Mouse (Mus musculus) G1E (cell line): Measurements from ENCODE around the gene Cd28. TPM values are rescaled to one million over a fixed set of nuclear protein-coding genes. Genes with fewer than 3 reads are reported as not detected.

Source experiments
- ATAC-seq: 2 replicates; pipeline ENCODE4 v1.8.0; 2016; ENCODE audit warnings: mild to moderate bottlenecking; ENCODE audit not compliant: insufficient number of reproducible peaks, poor library complexity, low FRiP score, severe bottlenecking; ENCODE audit errors: extremely low read depth
- DNase-seq: peaks from one replicate; pipeline ENCODE4 v3.0.0; 2012; ENCODE audit warnings: low spot score
- H3K27me3 ChIP-seq: 2 replicates; pipeline ENCODE4 v1.6.1; 2012; ENCODE audit warnings: mild to moderate bottlenecking, low read length, inconsistent platforms; ENCODE audit not compliant: insufficient read depth
- H3K36me3 ChIP-seq: replicated peaks from 2 replicates; pipeline ENCODE3; 2012; ENCODE audit warnings: mild to moderate bottlenecking, inconsistent platforms
- H3K4me1 ChIP-seq: 2 replicates; pipeline ENCODE4 v1.6.1; 2012; ENCODE audit warnings: low read depth, low read length, inconsistent platforms, mixed read lengths; ENCODE audit not compliant: insufficient read depth
- H3K4me3 ChIP-seq: 2 replicates; pipeline ENCODE4 v1.5.1; 2012; ENCODE audit warnings: low read depth, mild to moderate bottlenecking, inconsistent platforms, low read length, moderate library complexity, mixed read lengths
- H3K9me3 ChIP-seq: replicated peaks from 2 replicates; pipeline ENCODE4 v1.6.1; 2012; ENCODE audit warnings: inconsistent platforms
- CTCF ChIP-seq: IDR thresholded peaks from 2 replicates; pipeline ENCODE4 v1.5.1; 2012; ENCODE audit warnings: low read depth, low read length, inconsistent platforms, mixed read lengths
- GATA1 ChIP-seq: IDR thresholded peaks from 2 replicates; pipeline ENCODE4 v1.6.1; 2012; ENCODE audit warnings: borderline replicate concordance, low read length, inconsistent platforms, mixed read lengths
- GATA2 ChIP-seq: IDR thresholded peaks from 2 replicates; pipeline ENCODE4 v1.6.1; 2012; ENCODE audit warnings: low read depth, low read length, inconsistent platforms, borderline replicate concordance
- POLR2AphosphoS5 ChIP-seq: IDR thresholded peaks from 2 replicates; pipeline ENCODE4 v1.6.1; 2012; ENCODE audit warnings: low read depth, low read length, inconsistent platforms; ENCODE audit not compliant: insufficient replicate concordance
- TAL1 ChIP-seq: conservative IDR thresholded peaks from 2 replicates; pipeline ENCODE4 v1.6.1; 2012; ENCODE audit warnings: low read depth, low read length, inconsistent platforms, mixed read lengths
- polyA plus RNA-seq: library from polyadenylated mRNA; stranded (reverse); fragments of >175 nt; gene quantifications from 2 replicates; pipeline ENCODE4 v1.2.3, GENCODE M21; 2012
- total RNA-seq, 2 experiments: library from RNA; stranded (forward) in 1 of 2; stranded (reverse) in 1 of 2; fragments of 200-1000 nt in 1 of 2; fragments of >200 nt in 1 of 2; fragmentation: Nextera tagmentation in 1 of 2; gene quantifications; 2 replicates each; pipeline ENCODE4 v1.2.3; 2014 to 2017

Gene Cd28
- total and polyA plus RNA-seq, 3 experiments: 0.27 TPM; not detected in 2

DNA sequence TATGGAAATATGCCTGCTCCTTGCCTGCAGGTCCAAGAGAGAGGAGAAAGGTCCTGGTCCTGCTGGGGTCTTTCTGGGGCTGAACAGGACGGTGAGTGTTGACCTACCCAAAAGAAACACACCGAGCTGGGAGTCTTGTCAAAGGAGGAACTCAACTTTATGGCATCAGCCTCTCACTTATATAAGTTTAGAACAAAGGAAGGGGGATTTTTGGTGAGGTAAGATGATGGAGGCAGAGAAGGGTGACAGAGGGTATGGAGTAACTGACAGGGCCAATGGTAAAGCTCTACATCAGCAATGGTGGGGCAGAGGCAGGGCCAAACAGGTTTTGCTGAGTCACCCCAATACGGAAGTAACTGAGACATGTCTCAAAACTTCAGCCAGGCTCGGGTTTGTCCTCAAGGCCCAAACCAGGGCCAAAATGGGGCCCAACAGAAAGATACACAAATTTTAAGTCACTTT, 84.6 kb downstream of the Cd28 start:
- DNase-seq (no peak), ATAC-seq (no peak)
- no peaks in the 10 kb centered on the region for H3K9me3 ChIP-seq
- no peak overlapping the region for H3K4me3 ChIP-seq
- H3K27me3 ChIP-seq: no peaks in the 10 kb centered on the region; the same call in 1 of the 2 replicates
- H3K4me1 ChIP-seq: no peaks in the 10 kb centered on the region
- no peaks in the 10 kb centered on the region for H3K36me3 ChIP-seq
- TF ChIP-seq GATA1 (no peak), GATA2 (no peak), POLR2AphosphoS5 (no peak), TAL1 (no peak), CTCF (no peak)

DNA sequence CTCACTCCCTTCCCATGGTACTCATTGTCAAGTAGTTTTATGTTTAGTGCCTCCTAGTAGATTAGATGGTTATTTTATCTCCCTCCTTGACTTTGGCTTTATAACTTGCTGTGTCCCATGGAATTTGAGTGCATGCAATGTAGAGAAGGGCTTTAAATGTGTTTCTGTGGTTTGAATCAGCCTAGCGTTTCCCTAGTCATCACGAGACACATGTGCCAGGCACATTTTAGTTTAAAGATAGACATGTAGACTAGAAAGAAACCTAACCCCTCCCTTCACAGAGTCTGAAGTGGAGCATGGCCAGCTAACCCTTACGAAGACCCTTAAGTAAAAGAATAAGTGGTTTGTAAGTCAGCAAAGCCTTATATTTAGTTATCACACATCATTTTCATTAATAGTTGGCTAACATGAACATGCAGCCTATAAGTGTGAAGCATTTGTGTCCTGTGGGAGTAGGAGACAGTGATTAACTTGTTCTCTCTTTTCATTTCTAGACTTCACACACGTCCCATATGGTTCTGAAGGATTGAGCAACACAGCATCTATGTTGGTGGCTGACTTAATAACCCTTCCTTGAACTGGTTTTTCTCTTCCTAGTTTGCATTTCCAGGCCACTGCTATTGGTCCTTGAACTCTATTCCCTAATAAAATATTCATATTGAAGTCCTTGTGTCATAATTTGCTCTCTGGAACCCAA, 86.7 kb downstream of the Cd28 start:
- TF ChIP-seq CTCF: no peak
- TF ChIP-seq GATA2: no peak
- no peak for TF ChIP-seq GATA1
- TF ChIP-seq TAL1: no peak
- TF ChIP-seq POLR2AphosphoS5: no peak
- ATAC-seq (no peak), DNase-seq (no peak)
- Histone ChIP-seq H3K4me1 (no peaks in the 10 kb centered on the region), H3K4me3 (no peak overlapping the region), H3K9me3 (no peaks in the 10 kb centered on the region), H3K36me3 (no peaks in the 10 kb centered on the region), H3K27me3 (no peaks in the 10 kb centered on the region)

DNA sequence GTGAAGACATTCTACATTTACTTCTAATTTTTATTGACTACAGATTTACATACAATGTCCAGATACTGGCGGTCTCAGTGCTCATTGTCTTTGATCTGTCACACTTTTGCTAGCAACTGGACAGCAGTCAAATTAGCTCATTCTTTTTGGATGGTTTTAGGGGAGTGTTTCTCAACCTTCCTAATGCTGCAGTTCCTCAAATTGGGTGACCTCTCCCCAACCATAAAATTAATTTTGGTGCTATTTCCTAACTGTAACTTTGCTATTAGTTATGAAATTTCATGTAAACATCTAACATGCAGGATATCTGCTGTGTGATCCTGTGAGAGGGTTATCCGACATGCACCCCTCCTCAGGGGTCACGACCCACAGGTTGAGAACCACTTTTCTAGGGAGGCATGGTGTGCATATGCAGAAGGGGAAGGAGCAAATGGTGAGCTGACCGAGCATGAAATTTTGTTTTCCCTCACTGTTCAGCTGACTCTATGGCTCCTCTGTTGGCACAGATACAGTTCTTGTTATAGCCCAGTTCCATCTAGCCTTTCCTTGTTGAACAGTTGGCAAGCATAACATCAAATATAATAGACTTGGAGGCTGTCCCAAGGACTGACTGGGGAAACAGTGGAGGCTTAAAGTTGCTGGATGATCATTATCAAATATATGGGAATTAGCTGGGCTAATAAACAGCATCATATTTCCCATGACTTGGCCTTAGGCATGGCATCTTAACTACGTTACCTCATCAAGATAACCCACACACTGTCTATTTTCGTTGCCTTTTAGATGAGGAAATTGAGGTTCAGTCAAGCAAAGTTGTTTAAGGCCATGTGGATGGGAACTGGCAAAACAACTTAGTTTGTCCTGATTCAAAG, 87.5 kb downstream of the Cd28 start:
- H3K9me3 ChIP-seq: no peaks in the 10 kb centered on the region
- no peak for ATAC-seq
- H3K4me1 ChIP-seq: no peaks in the 10 kb centered on the region
- no peaks in the 10 kb centered on the region for H3K36me3 ChIP-seq
- H3K27me3 ChIP-seq: no peaks in the 10 kb centered on the region; the same call in 1 of the 2 replicates
- no peak overlapping the region for H3K4me3 ChIP-seq
- DNase-seq: no peak
- no peak for TF ChIP-seq TAL1
- no peak for TF ChIP-seq GATA1
- TF ChIP-seq CTCF: no peak
- no peak for TF ChIP-seq GATA2
- TF ChIP-seq POLR2AphosphoS5: no peak

DNA sequence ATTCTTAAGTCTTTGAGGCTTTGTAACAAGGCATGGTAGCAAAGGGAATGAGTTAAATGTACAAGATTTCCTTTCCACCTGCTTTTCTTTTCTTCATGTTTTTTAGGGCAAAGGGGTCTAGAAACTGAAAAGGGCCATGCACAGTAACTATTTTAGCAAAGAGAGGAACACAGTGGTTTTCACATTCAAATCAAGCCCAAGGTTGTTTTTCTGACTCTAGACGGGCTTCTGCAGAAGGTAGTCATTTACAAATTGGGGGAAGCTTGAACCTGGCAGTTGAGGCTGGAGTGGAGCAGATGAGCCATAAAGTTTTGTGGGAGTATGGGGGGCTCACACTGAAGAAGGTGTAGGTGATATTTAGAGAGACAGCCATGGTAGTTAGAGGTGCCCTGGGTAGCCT, 88.6 kb downstream of the Cd28 start:
- H3K4me3 ChIP-seq: no peak overlapping the region
- no peaks in the 10 kb centered on the region for H3K36me3 ChIP-seq
- peaks cover 3% of the 10 kb centered on the region; the same call in 1 of the 2 replicates for H3K27me3 ChIP-seq
- DNase-seq: no peak
- TF ChIP-seq POLR2AphosphoS5 (no peak), CTCF (no peak), GATA1 (no peak), GATA2 (no peak), TAL1 (no peak)
- no peak for ATAC-seq
- no peaks in the 10 kb centered on the region for H3K4me1 ChIP-seq
- H3K9me3 ChIP-seq: no peaks in the 10 kb centered on the region

DNA sequence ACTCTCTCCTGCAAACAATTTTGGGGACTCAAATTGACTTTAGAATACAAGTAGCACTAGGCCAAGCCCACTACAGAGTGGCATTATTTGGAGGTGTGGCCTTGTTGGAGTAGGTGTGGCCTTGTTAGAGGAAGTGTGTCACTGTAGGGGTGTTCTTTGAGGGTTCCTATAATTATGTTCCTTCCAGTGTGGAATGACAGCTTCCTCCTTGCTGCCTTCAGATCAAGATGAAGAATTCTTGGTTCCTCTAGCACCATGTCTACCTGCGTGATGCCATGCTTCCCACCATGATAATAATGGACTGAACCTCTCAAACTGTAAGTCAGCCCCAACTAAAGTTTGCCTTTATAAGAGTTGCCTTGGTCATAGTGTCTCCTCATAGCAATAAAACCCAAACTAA, 91.1 kb downstream of the Cd28 start:
- ATAC-seq: no peak
- no peak overlapping the region for H3K4me3 ChIP-seq

DNA sequence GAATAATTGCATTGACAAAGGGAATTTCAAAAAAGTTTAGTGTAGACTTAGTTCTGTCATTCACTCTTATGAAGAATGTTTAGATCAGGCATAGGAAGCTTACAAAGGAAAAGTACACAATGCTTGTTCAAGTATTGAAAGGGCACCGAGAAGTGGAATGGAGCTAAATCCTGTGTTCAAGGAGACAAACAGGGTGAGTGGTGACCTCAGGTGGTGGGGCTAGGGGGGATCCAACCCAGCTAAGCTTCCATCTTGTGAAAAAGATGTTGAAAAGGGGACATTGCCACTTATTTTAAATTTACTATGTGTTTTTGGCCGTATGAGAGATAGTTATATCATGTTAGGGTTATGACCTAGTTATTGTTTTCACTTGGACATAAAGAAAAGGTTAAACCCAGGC, 91.9 kb downstream of the Cd28 start:
- ATAC-seq: no peak
- H3K4me3 ChIP-seq: no peak overlapping the region
- no peaks in the 10 kb centered on the region for H3K4me1 ChIP-seq

More for the DNA sequence above, 91.1 kb downstream of the Cd28 start:
- H3K9me3 ChIP-seq: no peaks in the 10 kb centered on the region
- no peak for TF ChIP-seq CTCF
- no peak for TF ChIP-seq TAL1
- TF ChIP-seq GATA1: no peak
- no peak for TF ChIP-seq POLR2AphosphoS5
- no peak for TF ChIP-seq GATA2
- H3K4me1 ChIP-seq: no peaks in the 10 kb centered on the region
- no peaks in the 10 kb centered on the region for H3K36me3 ChIP-seq
- DNase-seq: no peak
- H3K27me3 ChIP-seq: peaks cover 5% of the 10 kb centered on the region; the same call in 1 of the 2 replicates

More for the DNA sequence above, 91.9 kb downstream of the Cd28 start:
- Histone ChIP-seq H3K9me3 (no peaks in the 10 kb centered on the region), H3K27me3 (peaks cover 5% of the 10 kb centered on the region; the same call in 1 of the 2 replicates), H3K36me3 (no peaks in the 10 kb centered on the region)
- TF ChIP-seq POLR2AphosphoS5 (no peak), TAL1 (no peak), CTCF (no peak), GATA2 (no peak), GATA1 (no peak)
- DNase-seq: no peak
